Mouse (Mus musculus): ENCODE data around the gene Tdp1. TPM values are rescaled to one million over a fixed set of nuclear protein-coding genes. Genes with fewer than 3 reads are reported as not detected.
A peak's percentile ranks its signal among the peaks of the same experiment; 100 is the strongest.
"Not testable (repeated sequence)": the region's sequence is repeated elsewhere in the genome, so short reads cannot be mapped to it uniquely, and the experiment has no call there.

The Tdp1 gene
- total RNA-seq, 2 experiments from 2014 or later = 4.5 to 4.7 TPM

DNA sequence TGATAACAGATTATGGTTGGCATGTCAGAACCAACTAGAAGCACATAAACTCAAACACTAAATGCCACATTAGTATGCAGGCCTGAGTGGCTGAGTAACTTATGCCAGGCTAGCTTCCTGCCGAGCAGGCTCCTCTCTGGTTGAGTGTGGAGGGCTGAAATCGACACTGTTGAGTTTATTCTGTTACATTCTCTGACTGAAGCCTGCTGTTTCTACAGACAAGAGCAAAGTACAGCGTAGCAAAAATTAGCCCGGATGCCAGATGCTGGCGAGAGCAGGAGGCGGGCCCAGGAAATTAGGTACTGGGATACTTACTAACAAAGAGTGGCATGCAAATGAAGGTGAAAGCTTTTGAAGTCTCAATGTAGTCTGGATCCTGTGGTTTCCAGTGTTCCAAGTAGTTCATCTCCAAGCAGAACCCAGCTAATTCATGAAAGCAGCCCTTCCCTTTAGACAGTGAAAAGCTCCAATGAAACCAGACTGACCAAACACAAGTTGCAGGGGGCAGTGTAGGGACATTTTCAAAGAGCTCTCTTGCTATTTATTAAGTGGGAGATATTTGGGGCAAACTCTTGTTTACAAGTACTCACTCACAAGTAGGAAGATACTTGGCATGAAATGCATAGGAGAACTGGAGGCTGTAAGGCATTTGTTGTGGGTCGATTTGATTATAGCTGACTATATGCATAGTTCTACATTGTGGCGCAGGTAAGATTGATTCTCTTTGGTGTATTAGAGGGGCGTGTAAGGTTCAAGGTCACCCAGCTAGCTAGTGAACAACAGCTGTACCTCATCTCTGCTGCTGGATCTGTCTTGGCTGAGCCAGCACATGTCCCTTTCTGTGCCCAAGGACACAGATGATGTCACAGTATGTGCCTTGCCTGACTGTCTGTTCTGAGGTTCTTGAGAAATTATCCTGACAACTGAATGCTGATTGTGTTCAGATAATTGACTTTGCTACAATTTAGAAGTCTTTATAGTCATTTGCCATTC, 74.0 kb downstream of the Tdp1 start:
- no peak for DNase-seq (ENCODE audit: low spot score)

DNA sequence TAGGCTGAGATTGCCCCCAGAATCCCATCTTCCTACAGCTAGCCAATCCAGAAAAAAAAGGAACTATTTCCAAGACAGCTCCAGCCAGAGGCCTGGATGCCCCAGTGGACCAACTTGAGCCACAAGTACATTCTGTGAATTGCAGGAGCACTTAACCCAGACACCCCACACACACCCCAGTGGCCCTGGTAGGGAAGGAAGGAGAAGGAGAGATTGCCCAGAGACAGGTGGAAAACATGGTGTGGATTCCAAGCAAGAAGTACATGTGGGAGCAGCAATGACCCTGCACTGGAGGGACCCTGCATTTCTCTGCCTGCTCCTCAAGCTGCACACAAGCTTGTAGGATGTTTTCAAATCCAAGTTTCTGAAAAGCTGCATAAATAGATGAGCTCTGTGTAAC, 75.0 kb downstream of the Tdp1 start:
- DNase-seq (ENCODE audit: low spot score) = no peak

- no peak for DNase-seq (ENCODE audit: low spot score)
Observed at GRCm38 (mm10) chr12:99959930-99960329, 75.6 kb downstream of the Tdp1 start.

GRCm38 (mm10) chr12:99960675-99961074, 76.4 kb downstream of the Tdp1 start:
- DNase-seq (ENCODE audit: low spot score) = no peak

- DNase-seq (ENCODE audit: low spot score) = peak; percentile 43
Observed at GRCm38 (mm10) chr12:99964301-99965202, 80.2 kb downstream of the Tdp1 start, which contains the start of gene Kcnk13. Kcnk13 (plus strand) TSS chr12:99964499.

DNA sequence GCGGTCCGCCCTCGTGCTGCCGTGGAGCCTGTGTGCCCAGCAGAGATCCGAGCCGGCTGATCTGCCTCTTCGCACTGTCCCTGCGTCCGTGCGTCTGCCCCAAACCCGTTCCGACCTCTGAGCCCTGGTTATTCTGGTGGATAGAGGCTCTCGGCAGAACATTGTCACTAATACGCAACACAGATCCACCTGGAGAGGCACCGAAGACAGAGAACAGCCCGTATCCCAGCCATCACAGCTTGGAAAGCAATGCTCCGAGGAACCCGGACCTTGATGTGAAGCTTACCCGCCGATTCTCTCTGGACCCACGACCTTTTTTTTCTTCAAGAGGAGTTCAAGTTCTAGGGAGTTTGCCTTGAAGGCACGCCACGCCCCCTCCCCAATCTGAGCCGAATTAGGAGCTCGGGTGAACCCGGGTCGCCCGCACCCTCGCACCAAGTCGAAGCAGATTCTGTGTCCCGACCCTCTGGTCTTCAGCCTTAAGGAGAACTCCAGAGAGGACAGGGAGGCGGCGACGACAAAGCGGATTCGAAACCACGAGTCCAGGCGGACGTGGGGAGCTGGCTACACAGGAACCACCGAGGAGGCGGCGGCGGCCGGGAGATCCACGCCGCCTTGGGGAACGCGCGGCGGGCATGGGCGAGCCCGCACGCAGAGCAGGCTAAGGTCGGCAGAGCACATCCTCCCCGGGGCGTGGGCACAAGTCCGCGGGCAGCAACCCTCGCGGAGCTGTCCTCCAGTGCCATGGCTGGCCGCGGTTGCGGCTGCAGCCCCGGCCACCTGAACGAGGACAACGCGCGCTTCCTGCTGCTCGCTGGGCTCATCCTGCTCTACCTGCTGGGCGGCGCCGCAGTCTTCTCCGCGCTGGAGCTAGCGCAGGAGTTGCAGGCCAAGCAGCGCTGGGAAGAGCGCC, 81.1 kb downstream of the Tdp1 start:
- DNase-seq (ENCODE audit: low spot score) = peak; percentile 17

DNA sequence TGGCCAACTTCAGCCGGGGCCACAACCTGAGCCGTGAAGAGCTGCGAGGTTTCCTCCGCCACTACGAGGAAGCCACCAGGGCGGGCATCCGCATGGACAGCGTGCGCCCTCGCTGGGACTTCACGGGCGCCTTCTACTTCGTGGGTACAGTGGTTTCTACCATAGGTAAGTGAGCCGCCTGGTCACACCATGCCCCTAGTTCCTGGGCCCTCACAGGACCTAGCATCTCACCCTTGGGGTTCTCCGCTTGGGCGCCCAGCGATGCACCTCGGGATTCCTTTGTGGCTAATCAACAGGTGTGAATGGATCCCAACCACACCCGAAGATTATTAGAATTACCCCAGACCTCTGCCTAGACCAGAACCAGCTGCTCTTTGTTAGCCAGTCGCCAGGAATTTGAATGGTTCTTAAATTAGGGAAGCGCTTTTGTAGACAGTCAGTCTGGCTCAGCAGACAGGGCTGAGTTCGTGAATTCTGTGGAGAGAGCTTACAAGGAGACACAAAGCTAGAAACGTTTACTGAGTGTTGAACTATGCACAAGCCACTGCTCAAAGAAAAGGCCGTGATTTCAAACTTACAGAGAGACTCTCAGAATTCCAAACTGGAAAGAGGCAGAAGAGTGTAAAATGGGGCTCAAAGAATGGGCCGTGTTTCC, 81.9 kb downstream of the Tdp1 start:
- no peak for DNase-seq (ENCODE audit: low spot score)

GRCm38 (mm10) chr12:99966881-99967363, 82.6 kb downstream of the Tdp1 start:
- DNase-seq (ENCODE audit: low spot score) = no peak

DNA sequence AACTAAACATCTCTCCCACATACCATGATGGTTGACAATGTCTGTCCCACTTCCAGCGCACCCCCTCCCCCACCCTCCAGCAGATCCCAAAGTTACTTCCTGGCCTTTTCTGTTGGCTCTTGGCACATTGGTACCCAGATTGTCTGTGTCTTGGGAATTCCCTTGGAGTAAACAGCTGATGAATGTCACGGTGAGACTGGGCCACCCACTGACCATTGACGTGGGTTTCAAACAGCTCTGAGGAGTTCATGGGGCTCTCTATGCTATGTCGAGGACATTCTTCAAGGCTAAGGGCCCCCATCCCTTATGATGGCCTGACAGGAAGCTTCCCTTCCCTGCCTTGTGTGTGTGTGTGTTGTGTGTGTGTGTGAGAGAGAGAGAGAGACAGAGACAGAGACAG, 85.6 kb downstream of the Tdp1 start:
- DNase-seq (ENCODE audit: low spot score) = no peak

- DNase-seq (ENCODE audit: low spot score) = not testable (repeated sequence)
Observed at GRCm38 (mm10) chr12:99971205-99971894, 87.0 kb downstream of the Tdp1 start.

DNA sequence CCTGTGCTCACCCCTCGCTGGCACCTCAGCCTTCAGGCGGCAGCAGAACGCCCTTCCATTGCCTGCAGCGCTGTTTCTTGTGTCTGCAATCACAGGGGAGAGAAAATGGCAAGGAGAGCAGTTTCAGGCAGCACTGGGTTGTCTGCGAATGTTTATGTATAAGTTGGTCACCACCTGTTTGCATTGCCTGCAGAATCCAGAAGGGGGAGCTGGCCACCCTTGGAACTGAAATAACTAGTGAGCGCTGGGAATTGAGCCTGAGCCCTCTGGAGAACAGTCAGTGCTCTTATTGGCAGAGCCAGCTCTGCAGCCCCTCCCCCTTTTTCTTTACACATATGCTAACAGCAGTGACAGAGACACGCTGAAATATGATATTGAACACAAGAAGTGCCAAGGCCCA, 88.5 kb downstream of the Tdp1 start:
- DNase-seq (ENCODE audit: low spot score) = no peak

- no peak for DNase-seq (ENCODE audit: low spot score)
Observed at GRCm38 (mm10) chr12:99973659-99974058, 89.3 kb downstream of the Tdp1 start.

- DNase-seq (ENCODE audit: low spot score) = no peak
Observed at GRCm38 (mm10) chr12:99979541-99979940, 95.2 kb downstream of the Tdp1 start.

DNA sequence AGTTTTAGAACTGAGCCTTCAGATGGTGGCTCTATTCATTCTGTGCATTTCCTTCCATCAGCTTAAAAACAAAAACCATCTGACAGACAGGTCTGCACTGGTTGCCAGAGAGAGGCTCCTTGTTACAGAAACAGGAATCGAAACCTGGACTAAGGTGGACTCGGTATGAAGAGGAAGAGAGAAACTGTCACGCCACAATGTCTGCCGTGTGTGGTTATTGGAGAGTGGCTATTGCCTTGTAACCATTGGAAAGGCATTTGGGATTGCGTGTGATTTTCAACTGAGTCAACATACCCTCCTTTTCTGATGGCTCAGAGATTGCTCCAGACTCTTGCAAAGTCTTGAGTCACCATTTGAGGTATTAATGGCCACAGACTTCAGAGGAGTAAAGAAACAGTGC, 102.5 kb downstream of the Tdp1 start:
- no peak for DNase-seq (ENCODE audit: low spot score)

- DNase-seq (ENCODE audit: low spot score) = no peak
Observed at GRCm38 (mm10) chr12:99988144-99988543, 103.8 kb downstream of the Tdp1 start.

GRCm38 (mm10) chr12:99992362-99992862, 108.1 kb downstream of the Tdp1 start:
- no peak for DNase-seq (ENCODE audit: low spot score)

DNA sequence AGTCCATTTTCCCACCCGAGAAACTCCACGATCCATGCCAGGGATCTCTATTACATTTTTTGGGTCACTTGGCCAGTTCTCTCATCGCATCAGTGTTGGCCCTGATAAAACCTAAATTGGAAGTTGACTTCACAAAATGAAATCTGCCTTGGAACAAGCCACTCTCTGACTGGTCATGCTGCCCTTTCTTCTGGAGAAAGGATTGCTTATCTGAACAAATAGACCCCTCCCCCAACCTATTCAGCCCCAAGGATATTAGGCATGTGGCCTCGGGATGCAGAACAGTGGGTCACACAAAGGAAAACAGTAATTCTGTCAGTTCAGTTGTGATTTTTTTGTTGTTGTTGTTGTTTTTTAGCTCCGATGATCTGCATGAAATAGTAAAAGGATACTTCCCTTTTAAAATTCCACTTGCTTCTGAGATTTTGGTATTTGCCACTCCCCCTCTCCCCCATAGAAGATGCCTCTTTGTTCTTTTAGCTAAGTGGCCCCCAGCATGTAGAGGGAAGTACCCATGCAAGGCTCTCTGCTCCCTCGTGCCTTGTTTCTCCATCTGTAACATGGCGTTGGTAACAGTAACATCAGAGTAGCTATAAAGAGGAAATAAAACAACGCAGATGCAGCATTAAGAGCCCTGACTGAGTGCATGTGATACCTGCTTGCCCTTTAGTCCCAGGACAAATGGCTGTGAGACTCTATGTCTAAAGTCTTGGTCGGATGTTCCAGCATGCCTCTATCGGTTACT, 109.0 kb downstream of the Tdp1 start:
- peak; percentile 13 for DNase-seq (ENCODE audit: low spot score)

DNA sequence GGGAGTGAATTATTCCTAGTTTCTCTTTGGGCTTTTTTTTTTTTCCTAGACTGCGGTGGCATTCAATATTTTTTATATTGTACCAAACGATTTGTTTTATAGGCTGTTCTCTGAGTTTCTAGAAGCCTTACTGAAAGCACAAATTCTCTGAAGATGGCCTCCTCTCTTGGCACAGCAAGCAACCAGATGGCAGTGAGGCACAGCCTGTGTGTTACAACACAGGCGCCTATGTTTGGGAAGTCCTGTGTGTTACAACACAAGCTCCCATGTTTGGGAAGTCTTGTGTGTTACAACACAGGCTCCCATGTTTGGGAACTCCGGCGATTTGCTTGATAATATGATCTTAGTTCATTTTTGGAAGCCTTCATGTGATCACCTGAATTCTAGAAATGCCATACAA, 111.6 kb downstream of the Tdp1 start:
- no peak for DNase-seq (ENCODE audit: low spot score)

DNA sequence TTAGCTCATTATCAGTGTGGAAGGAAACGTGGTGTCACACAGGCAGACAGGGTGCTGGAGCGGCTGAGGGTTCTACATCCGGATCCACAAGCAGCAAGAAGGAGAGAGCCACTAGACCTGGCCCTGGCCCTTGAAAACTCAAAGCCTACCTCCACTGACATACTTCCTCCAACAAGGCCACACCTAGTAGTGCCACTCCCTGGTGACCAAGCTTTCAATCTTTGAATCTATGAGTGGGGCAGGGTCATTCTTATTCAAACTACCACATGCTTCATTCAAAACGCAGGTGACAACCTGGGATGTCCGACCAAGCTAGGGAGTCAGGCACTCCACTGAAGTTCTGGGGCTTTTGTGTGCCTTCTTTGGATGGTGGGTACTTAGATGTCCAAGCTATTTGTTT, 115.4 kb downstream of the Tdp1 start:
- no peak for DNase-seq (ENCODE audit: low spot score)

All from gastrocnemius, adult 18-20 months (tissue).